Mouse (Mus musculus) liver, adult (tissue): ENCODE data around the gene Btbd9.

Experiments
- GATA4 ChIP-seq: IDR thresholded peaks from 2 replicates; pipeline ENCODE4 v1.6.1; 2014; ENCODE audit warnings: mild to moderate bottlenecking, low read length; ENCODE audit not compliant: insufficient replicate concordance

Gene Btbd9

DNA sequence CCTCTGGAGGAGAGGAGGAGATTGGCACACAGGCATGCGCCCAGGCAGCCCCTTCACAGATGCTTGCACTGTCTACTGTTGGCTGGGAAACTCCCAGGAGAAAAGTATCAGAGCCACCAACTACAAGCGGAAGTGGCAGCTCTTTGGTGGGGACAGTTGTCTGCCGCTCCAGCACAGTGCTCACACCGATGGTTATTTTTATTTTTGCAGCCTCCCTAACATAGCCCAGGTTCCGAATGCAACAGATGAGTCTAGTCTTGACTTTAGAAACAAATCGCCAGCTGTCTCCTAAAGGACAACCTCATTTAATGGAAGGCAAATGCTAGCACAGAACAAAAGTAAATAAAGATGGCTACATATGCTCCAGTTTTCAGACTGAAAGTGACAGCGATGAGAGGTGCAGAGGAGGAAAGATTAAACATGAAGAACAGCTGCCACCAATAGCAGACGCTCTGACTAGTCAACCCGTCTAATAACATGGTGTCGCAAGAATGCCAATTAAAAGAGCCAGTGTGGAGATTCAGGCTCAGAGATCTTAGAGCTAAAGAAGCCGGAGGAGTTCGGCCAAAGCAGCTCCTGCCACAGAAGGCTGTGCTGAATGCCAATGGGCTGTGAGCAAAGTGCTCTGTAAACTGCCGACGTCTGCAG is 108.6 kb downstream of the Btbd9 start:
- TF ChIP-seq GATA4 = no peak

DNA sequence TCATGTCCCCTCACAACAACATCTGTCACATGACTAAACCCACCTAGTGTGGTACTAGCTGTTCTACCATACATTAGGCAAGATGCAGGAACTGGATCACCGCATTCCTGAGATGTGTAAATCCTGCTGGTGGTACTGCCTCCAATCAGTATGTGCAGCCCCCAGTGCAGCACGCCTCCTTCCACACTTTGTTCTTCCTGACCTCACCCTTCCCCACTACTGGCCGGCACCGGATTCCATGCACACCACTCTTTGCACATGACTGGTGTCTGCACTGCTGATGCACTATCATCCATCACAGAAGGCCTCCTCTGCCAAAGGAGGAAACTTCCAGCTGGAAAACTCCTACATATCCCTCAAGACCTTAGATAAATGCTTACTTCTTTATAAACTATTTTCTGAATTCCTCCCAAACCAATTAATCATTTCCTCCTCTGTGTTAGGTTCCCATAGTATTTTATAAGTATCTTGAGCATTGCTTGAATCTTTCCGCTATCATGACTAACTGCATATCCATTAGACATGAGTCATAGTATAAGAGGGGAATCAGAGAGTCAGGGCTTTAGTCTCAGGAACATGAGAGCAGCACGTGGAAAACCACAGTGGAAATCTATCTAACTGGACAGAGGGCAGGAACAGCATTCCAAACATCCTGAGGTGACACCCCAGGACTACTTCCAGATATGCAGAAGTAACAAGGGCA is 111.1 kb downstream of the Btbd9 start:
- TF ChIP-seq GATA4 = no peak

DNA sequence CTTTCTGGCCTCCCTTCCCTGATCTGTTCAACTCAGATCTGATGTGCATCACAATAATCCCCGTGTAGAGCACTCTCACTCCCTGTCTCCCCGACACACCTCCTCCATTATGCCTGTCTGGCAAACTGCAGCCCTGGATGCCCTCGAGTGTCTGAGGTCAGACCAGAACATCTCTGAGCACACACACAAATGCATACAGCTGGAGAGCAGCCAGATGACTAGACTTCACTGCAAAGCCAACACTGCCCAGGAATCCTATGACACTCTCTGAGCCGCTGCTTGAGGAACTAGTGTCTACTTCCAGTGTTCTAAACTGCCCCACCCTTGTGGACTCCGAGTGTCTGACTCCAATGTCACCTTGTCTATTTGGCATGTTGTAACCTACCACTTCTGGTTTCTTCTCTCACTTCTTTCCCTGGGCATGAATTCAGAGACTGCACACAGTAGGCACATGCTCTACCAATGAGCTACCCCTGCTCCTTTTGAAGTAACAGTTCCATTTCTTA is 112.0 kb downstream of the Btbd9 start:
- TF ChIP-seq GATA4 = no peak

DNA sequence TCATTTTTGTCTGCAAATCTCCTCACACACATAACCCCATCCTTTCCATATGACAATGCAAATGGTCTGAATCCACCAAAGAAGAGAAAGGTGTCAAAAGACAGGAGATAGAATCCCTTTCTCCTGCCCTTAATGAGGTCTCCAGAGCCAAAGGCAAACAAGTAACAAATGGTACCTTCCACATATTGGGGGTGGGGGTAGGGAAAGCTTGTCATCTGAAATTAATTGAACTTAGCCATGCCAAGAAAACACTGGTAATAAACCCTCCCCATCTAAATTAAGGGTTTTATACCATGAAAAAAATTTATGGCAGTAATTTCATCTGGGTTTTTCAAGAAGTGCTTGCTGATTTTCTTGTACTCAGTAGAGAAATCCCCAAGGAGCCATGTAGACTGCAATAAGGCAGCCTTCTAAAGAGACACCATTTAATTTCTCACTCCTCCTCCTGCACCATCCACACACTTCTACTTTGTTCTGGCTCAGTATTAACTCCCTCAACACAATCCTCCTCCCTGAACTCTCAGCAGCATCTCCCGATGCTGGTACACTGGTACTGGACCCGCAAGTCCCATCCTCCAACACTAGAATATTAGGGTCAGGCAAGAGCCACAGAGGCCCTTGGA is 115.5 kb downstream of the Btbd9 start:
- TF ChIP-seq GATA4 = no peak

- TF ChIP-seq GATA4 = no peak
These were observed 116.6 kb downstream of the Btbd9 start for GRCm38 (mm10) chr17:30459706-30460105.

DNA sequence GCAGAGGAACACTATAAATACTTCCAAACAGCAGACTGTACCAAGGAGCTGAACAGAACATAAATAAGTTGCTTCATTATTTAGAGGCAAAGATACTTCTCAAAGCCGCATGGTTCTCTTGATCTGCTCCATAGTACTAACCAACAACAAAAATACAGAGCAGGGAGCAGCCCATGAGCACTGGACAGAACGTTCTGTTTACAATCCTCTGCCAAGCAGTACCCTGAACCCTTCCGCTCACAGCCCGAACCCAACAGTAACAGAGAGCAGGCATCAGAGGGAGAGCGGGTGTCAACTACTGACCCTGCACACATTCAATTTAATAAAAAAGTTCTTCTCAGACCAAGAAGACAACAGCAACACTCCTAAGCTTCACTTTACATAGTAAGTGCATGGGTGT is 117.4 kb downstream of the Btbd9 start:
- TF ChIP-seq GATA4 = no peak

DNA sequence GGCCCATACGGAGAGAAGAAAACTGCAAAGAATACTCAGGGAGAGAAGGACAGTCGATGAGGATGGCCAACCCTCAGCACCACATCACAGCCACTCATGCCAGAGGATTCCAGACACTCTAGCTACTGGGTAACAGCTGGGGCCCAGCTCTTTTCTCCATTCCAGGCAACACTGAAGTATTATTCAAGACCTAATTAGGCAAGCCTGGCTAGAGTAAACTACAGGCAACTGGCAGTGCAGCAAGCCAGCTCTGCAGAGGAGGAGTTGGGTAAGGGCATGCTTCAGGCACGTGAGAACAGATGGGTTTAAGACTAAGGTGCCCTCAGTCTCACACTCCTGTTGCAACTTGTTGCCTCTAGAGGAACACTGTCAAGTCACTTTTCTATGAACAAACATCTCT is 118.0 kb downstream of the Btbd9 start:
- TF ChIP-seq GATA4 = no peak

GRCm38 (mm10) chr17:30457486-30457885 is 118.8 kb downstream of the Btbd9 start:
- TF ChIP-seq GATA4 = no peak

DNA sequence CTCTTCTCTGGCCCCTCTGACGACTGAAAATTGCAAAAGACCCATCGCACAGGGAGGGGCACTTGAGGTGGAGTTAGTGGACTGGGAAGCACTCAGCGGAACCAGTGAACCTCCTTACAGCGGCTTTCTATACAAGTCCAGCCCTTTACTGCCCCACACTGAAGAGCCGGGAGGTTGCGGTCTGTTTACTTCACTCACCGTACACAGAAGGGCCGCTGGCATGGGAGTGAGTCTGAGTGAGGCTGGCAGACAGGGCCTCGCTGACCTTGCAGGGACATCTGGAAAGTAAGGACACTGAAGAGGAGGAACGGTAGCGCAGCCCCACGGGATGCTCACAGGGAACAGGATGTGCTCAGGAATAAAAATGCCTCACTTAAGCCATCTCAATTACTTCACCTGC is 120.0 kb downstream of the Btbd9 start:
- no peak for TF ChIP-seq GATA4

DNA sequence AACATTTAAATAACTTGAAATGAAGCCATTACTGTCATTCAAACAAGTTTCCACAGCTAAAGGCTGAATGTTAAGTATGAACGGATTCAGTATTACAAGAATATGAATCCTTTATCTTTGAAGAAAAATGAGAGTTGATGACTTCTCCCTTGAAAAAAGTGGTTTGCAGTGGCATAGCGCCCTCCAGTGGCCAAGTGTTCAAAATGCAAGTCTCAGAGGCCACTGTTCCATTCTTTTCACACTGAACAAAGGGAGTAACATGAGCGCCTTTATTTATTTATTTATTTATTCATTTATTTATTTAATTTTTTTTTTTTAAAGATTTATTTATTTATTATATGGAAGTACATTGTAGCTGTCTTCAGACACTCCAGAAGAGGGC is 121.4 kb downstream of the Btbd9 start:
- no peak for TF ChIP-seq GATA4

- TF ChIP-seq GATA4 = no peak
These were observed 122.0 kb downstream of the Btbd9 start for GRCm38 (mm10) chr17:30454155-30454861.

- no peak for TF ChIP-seq GATA4
These were observed 123.0 kb downstream of the Btbd9 start for GRCm38 (mm10) chr17:30453272-30453671.

- no peak for TF ChIP-seq GATA4
These were observed 123.9 kb downstream of the Btbd9 start for GRCm38 (mm10) chr17:30452363-30452762.

GRCm38 (mm10) chr17:30448562-30448961 is 127.7 kb downstream of the Btbd9 start:
- TF ChIP-seq GATA4 = no peak

DNA sequence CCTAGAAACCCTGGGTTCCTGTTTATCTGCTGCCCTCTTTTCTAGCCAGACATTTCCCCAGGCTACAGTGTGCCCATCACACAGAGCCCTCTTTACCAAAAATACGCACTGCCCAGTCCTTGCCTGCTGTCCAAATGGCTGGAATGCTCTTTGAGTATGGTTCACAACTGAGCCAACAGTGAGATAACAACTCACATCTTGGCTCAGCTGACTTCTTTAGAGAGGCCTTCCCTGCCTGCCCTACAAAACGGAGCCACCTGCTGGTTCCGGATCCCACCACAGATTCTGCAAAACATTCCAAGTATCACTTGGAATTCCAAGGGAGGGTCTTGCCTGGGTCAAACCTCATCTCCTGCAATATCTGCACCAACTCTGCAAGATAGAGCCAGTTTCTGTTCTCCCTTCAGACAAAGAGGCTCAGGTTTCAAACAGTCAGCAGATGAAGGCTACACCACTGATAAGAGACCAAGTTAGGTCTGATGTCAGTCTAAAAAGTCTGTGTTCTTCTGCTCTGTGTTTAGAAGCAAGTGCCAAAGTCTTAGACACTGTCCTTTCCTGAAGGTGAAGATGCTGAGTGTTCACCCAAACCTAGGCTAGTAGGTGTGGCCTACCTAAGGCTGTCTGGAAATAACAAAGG is 130.4 kb downstream of the Btbd9 start:
- no peak for TF ChIP-seq GATA4

- no peak for TF ChIP-seq GATA4
These were observed 136.6 kb downstream of the Btbd9 start for GRCm38 (mm10) chr17:30439702-30440101.

DNA sequence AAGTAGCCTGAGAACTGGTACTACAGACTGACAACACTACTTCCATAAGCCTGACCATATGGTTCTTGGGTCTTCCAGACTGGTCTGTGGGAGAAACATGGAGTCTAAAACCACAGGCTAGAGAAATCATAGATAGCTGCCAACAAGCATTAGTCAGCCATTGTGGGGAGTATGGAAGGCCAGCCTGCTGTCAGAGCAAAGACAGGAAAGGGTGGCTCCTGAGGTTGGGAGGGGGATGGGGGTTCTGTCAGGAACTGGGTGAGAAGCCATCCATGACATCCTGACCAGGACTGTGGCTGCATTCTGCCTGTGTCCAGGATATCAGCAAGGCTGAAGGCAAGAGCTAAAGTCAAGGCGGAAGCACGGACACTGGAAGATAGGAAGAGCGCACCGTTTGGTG is 137.5 kb downstream of the Btbd9 start:
- TF ChIP-seq GATA4 = no peak
